Mouse (Mus musculus) large intestine, adult 2 months (tissue): ENCODE measurements around the gene Tnf. TPM values are rescaled to one million over a fixed set of nuclear protein-coding genes. Genes with fewer than 3 reads are reported as not detected.

Experiments
- DNase-seq: peaks from one replicate; pipeline ENCODE4 v3.0.0-alpha.2; 2012; ENCODE audit warnings: low read depth, low spot score
- WGBS: fragments of 180-500 bp; shearing (Covaris S2); methylation state at CpG from one replicate; pipeline ENCODE4 v1.1.7; 2018; 5-methylcytosine and 5-hydroxymethylcytosine counted together
- polyA plus RNA-seq: library from polyadenylated mRNA; depleted of rRNA; stranded (reverse); fragments of >200 nt; gene quantifications from 2 replicates; pipeline ENCODE4 v1.2.3, GENCODE M21; 2012; rRNA removed

Gene Tnf
- polyA plus RNA-seq, 1 experiment: 4.9 TPM

- WGBS: 75% methylated on average over 11 of the region's 11 CpGs
- DNase-seq: no peak
Observed at GRCm38 (mm10) chr17:35161421-35161820, 40.4 kb downstream of the Tnf start.

DNA sequence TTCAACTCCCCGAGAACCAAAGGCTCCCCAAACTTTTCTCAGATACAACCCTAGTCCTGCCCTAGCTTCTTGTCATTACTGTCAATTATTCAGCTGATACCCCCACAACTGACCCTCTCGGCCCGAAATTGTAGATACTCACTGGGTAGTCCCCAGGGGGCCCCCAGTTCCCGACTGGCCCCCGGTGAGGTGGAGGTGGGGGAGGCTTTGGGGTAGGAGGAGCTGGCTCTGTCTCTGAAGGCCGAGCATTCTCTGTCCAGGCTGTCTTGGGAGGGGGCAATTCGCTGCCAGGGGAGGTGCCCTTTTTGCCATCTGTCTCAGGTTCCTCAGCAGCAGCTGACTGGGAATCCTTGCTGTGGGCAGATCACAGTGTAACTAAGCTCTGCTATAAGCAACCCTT lies 42.2 kb downstream of the Tnf start:
- 88% methylated on average over 7 of the region's 7 CpGs for WGBS
- DNase-seq: no peak

DNA sequence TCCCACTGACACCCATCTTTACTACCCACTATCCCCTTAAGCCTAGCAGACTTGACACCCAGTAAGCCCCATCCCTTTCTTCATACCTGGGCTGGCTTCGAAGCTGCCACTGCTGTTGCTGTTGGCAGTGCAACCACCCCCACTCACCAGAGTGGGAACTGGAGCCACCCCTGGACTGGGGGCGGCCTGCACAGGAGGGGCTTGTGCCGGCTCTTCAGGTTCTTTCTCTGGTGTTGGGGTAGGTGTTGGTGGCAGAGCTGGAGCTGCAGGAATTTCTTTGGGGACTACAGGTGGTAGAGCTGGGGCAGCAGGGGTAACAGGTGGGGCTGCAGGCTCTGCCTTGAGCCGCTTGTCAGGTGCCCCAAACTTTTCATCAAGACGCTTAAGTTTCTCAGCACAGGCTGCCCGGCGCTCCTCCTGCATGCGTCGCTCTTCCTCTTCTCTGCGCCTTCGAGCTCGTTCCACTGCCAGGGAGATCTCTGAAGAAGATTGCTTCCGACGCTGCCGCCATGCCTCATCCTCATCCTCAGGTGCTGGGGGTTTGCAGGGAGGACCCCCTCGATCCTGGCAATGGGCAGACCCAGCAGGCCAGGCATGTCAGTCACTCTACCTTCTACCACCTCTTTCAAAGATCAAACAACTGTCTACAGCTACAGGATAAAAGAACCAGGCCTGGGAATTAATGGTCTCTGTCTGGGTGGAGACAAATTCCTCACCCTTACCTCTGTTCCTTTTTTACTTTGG lies 42.8 kb downstream of the Tnf start:
- DNase-seq: no peak
- WGBS: 92% methylated on average over 16 of the region's 16 CpGs

GRCm38 (mm10) chr17:35157661-35158175 lies 44.1 kb downstream of the Tnf start:
- 92% methylated on average over 8 of the region's 8 CpGs for WGBS

GRCm38 (mm10) chr17:35157254-35157653 lies 44.6 kb downstream of the Tnf start:
- DNase-seq: no peak
- WGBS: 88% methylated on average over 8 of the region's 8 CpGs

More at GRCm38 (mm10) chr17:35157661-35158175, 44.1 kb downstream of the Tnf start:
- DNase-seq: no peak

- 86% methylated on average over 33 of the region's 33 CpGs for WGBS
- DNase-seq: no peak
Observed at GRCm38 (mm10) chr17:35156461-35157200, 45.2 kb downstream of the Tnf start.

DNA sequence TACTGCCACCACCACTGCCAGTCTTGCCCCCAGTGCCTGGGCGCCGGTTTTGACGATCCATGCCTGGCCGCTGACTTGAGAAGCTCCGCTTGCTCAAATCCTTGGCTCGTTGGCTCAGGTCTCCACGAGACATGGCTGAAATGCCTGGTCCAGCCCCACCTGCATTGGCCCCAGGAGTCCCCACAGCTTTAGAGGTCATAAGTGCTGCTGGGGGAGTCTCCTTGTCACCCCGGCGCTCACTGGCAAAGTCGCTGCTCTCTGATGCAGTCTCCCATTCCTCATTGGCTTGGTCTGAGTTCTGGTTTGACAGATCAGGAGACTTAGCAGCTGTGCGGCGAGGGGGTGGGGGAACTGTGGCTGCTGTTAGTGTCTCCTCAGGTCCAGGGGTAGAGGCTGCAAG lies 46.4 kb downstream of the Tnf start:
- 88% methylated on average over 12 of the region's 12 CpGs for WGBS
- DNase-seq: no peak

- DNase-seq: no peak
- WGBS: 87% methylated on average over 7 of the region's 7 CpGs
Observed at GRCm38 (mm10) chr17:35154616-35155015, 47.2 kb downstream of the Tnf start.

- 72% methylated on average over 4 of the region's 4 CpGs for WGBS
Observed at GRCm38 (mm10) chr17:35153931-35154330, 47.9 kb downstream of the Tnf start.

GRCm38 (mm10) chr17:35153077-35153476 lies 48.7 kb downstream of the Tnf start:
- 84% methylated on average over 9 of the region's 9 CpGs for WGBS
- DNase-seq: no peak

More at GRCm38 (mm10) chr17:35153931-35154330, 47.9 kb downstream of the Tnf start:
- DNase-seq: no peak

DNA sequence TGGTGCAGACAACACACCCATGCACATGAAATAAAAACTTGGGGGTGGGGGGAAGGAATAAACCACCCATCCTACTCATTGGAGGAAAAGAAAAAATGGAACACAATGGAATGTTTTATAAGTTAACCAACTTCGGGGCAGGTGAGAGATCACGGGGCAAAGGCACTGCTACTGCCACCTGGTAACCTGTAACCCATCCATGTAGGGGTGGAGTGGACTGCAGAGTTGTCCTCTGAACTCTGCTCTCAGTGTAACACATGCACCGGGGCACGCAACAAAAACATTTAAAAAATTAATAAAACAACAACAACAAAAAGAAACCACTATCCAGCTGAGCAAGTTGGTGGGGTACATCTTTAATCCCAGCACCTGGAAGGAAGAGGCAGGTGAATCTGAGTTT lies 49.7 kb downstream of the Tnf start:
- DNase-seq: no peak
- WGBS: 77% methylated on average over 4 of the region's 4 CpGs

Other genes with a start within 250 kb of the Tnf start
- gene Hspa1b, start 242.8 kb downstream of the Tnf start, polyA plus RNA-seq: 10.5 and 12.0 TPM in 2 replicates
- not detected in 2 replicates for gene Gm20481, start 232.1 kb downstream of the Tnf start, polyA plus RNA-seq
- 6.4 and 6.6 TPM in 2 replicates for gene Hspa1a, start 229.9 kb downstream of the Tnf start, polyA plus RNA-seq
- 0.21 and 0.22 TPM in 2 replicates for gene Hspa1l, start 229.3 kb downstream of the Tnf start, polyA plus RNA-seq
- gene Lsm2, start 220.1 kb downstream of the Tnf start, polyA plus RNA-seq: 108 and 113 TPM in 2 replicates
- 104 and 139 TPM in 2 replicates for gene Vars, start 201.0 kb downstream of the Tnf start, polyA plus RNA-seq
- gene Vwa7, start 185.4 kb downstream of the Tnf start, polyA plus RNA-seq: 0.38 and 0.64 TPM in 2 replicates
- gene Sapcd1, start 174.0 kb downstream of the Tnf start, polyA plus RNA-seq: 0.81 and 0.83 TPM in 2 replicates
- 2.0 and 3.3 TPM in 2 replicates for gene Msh5, start 155.3 kb downstream of the Tnf start, polyA plus RNA-seq
- 209 and 263 TPM in 2 replicates for gene Clic1, start 152.0 kb downstream of the Tnf start, polyA plus RNA-seq
- 12.5 and 14.9 TPM in 2 replicates for gene Ddah2, start 143.0 kb downstream of the Tnf start, polyA plus RNA-seq
- 0.17 and 3.8 TPM in 2 replicates for gene Ly6g6c, start 136.6 kb downstream of the Tnf start, polyA plus RNA-seq
- gene Mpig6b, start 135.8 kb downstream of the Tnf start, polyA plus RNA-seq: 0.26 and 0.47 TPM in 2 replicates
- gene Ly6g6e, start 125.1 kb downstream of the Tnf start, polyA plus RNA-seq: 0.38 and 0.73 TPM in 2 replicates
- gene Ly6g6d, start 123.9 kb downstream of the Tnf start, polyA plus RNA-seq: 0.89 and 3.5 TPM in 2 replicates
- gene Ly6g6f, start 116.4 kb downstream of the Tnf start, polyA plus RNA-seq: 1.6 and 2.6 TPM in 2 replicates
- 71.9 and 115 TPM in 2 replicates for gene Abhd16a, start 112.7 kb downstream of the Tnf start, polyA plus RNA-seq
- 0.81 TPM in 1 of 2 replicates, not detected in the other for gene Ly6g5c, start 93.7 kb downstream of the Tnf start, polyA plus RNA-seq
- 2.2 and 3.0 TPM in 2 replicates for gene Ly6g5b, start 86.6 kb downstream of the Tnf start, polyA plus RNA-seq
- gene Gpank1, start 80.6 kb downstream of the Tnf start, polyA plus RNA-seq: 18.4 and 19.4 TPM in 2 replicates
- gene Csnk2b, start 80.0 kb downstream of the Tnf start, polyA plus RNA-seq: 358 and 375 TPM in 2 replicates
- 11.7 and 17.5 TPM in 2 replicates for gene D17H6S53E, start 75.6 kb downstream of the Tnf start, polyA plus RNA-seq
- 0.26 TPM in 1 of 2 replicates, not detected in the other for gene Apom, start 70.0 kb downstream of the Tnf start, polyA plus RNA-seq
- 103 and 147 TPM in 2 replicates for gene Bag6, start 66.8 kb downstream of the Tnf start, polyA plus RNA-seq
- gene Prrc2a, start 37.1 kb downstream of the Tnf start, polyA plus RNA-seq: 227 and 272 TPM in 2 replicates
- gene Aif1, start 25.9 kb downstream of the Tnf start, polyA plus RNA-seq: 3.7 and 3.8 TPM in 2 replicates
- 25.5 and 32.1 TPM in 2 replicates for gene Lst1, start 13.6 kb downstream of the Tnf start, polyA plus RNA-seq
- 23.4 and 35.1 TPM in 2 replicates for gene Ltb, start 7.6 kb downstream of the Tnf start, polyA plus RNA-seq
- 1.8 and 2.5 TPM in 2 replicates for gene Lta, start 3.3 kb upstream of the Tnf start, polyA plus RNA-seq
- not detected in 2 replicates for gene Gm16181, start 18.8 kb upstream of the Tnf start, polyA plus RNA-seq
- 4.2 and 4.5 TPM in 2 replicates for gene Atp6v1g2, start 31.7 kb upstream of the Tnf start, polyA plus RNA-seq
- gene Nfkbil1, start 33.8 kb upstream of the Tnf start, polyA plus RNA-seq: 11.8 and 13.0 TPM in 2 replicates
- gene Ddx39b, start 39.7 kb upstream of the Tnf start, polyA plus RNA-seq: 287 and 309 TPM in 2 replicates
- gene H2-D1, start 60.7 kb upstream of the Tnf start, polyA plus RNA-seq: 1,065 and 1,224 TPM in 2 replicates
- gene H2-Q1, start 118.4 kb upstream of the Tnf start, polyA plus RNA-seq: 16.5 and 51.5 TPM in 2 replicates
- gene H2-Q2, start 140.2 kb upstream of the Tnf start, polyA plus RNA-seq: 245 and 632 TPM in 2 replicates
- gene H2-Q4, start 177.6 kb upstream of the Tnf start, polyA plus RNA-seq: 80.0 and 122 TPM in 2 replicates
- 52.5 and 53.5 TPM in 2 replicates for gene H2-Q6, start 222.8 kb upstream of the Tnf start, polyA plus RNA-seq
- 127 and 155 TPM in 2 replicates for gene H2-Q7, start 237.1 kb upstream of the Tnf start, polyA plus RNA-seq